In genomic region chr11:46311181-46311702, GRCm38 (mm10) we compare ENCODE assay signal across 8 mouse cellular contexts. TPM values are rescaled to one million over a fixed set of nuclear protein-coding genes. Genes with fewer than 3 reads are reported as not detected.
DNase-seq lines count a peak whose midpoint lies in the region; ATAC-seq lines count a peak whose summit lies in the region.

No protein-coding gene starts in this region.

- H3K9ac ChIP-seq in heart, embryonic 12.5 days = peak overlapping the region; percentile 82
- H3K9ac ChIP-seq in hindbrain, embryonic 13.5 days = peak overlapping the region; percentile 98
- peak overlapping the region; percentile 77 for H3K9ac ChIP-seq in lung, embryonic 16.5 days (ENCODE audit: low read length)
- H3K9ac ChIP-seq in stomach, embryonic 15.5 days = peak overlapping the region; percentile 29; the same call in 1 of the 2 replicates

- peak overlapping the region; percentile 97 for H3K4me2 ChIP-seq in heart, embryonic 12.5 days
- peak overlapping the region; percentile 84 for H3K4me2 ChIP-seq in hindbrain, embryonic 13.5 days
- H3K4me2 ChIP-seq in lung, embryonic 16.5 days (ENCODE audit: low read depth, low read length) = peak overlapping the region; percentile 99
- H3K4me2 ChIP-seq in stomach, embryonic 15.5 days = peak overlapping the region; percentile 99

- no peaks in the 10 kb centered on the region for H3K9me3 ChIP-seq in heart, embryonic 12.5 days (replicated peaks)
- H3K9me3 ChIP-seq in hindbrain, embryonic 13.5 days = no peaks in the 10 kb centered on the region
- H3K9me3 ChIP-seq in lung, embryonic 16.5 days (ENCODE audit: control insufficient read depth, low read length) = no peaks in the 10 kb centered on the region
- H3K9me3 ChIP-seq in stomach, embryonic 15.5 days = no peaks in the 10 kb centered on the region

- no peak for DNase-seq in heart, adult 8-10 months (ENCODE audit: low spot score)
- peak; percentile 45 to 66 for DNase-seq in CD8-positive naive resting alpha-beta T cell, adult 2 months (ENCODE audit: low read depth in 2 of 2, low spot score in 2 of 2)
- DNase-seq in cerebellum, postnatal 14 days = peak; percentile 69 to 71
- DNase-seq in frontal cortex, postnatal 25 days (ENCODE audit: low spot score in 2 of 2) = no peak

- no peaks in the 10 kb centered on the region for H3K36me3 ChIP-seq in heart, embryonic 12.5 days
- no peaks in the 10 kb centered on the region for H3K36me3 ChIP-seq in hindbrain, embryonic 13.5 days
- H3K36me3 ChIP-seq in lung, embryonic 16.5 days (ENCODE audit: control insufficient read depth, insufficient read depth, low read length) = no peaks in the 10 kb centered on the region
- H3K36me3 ChIP-seq in stomach, embryonic 15.5 days = no peaks in the 10 kb centered on the region

- H3K4me3 ChIP-seq in heart, embryonic 12.5 days = peak overlapping the region; percentile 63
- H3K4me3 ChIP-seq in hindbrain, embryonic 13.5 days = peak overlapping the region; percentile 91
- H3K4me3 ChIP-seq in lung, embryonic 16.5 days (ENCODE audit: low read length) = peak overlapping the region; percentile 77
- peak overlapping the region; percentile 71 for H3K4me3 ChIP-seq in stomach, embryonic 15.5 days (replicated peaks)

- H3K27me3 ChIP-seq in heart, embryonic 12.5 days (replicated peaks) = peaks cover 35% of the 10 kb centered on the region
- no peaks in the 10 kb centered on the region for H3K27me3 ChIP-seq in hindbrain, embryonic 13.5 days
- H3K27me3 ChIP-seq in lung, embryonic 16.5 days (ENCODE audit: control insufficient read depth, insufficient read depth, low read depth, low read length) = peaks cover 8% of the 10 kb centered on the region; the same call in 1 of the 2 replicates
- no peaks in the 10 kb centered on the region for H3K27me3 ChIP-seq in stomach, embryonic 15.5 days (replicated peaks)

- peaks cover 5% of the 10 kb centered on the region for H3K4me1 ChIP-seq in heart, embryonic 12.5 days (replicated peaks)
- H3K4me1 ChIP-seq in hindbrain, embryonic 13.5 days (replicated peaks) = peaks cover 44% of the 10 kb centered on the region
- peaks cover 17% of the 10 kb centered on the region; the same call in 1 of the 2 replicates for H3K4me1 ChIP-seq in lung, embryonic 16.5 days (replicated peaks; ENCODE audit: control insufficient read depth, insufficient read depth, low read length)
- H3K4me1 ChIP-seq in stomach, embryonic 15.5 days = peaks cover 7% of the 10 kb centered on the region; the same call in 1 of the 2 replicates

- 10% methylated on average over 14 of the region's 14 CpGs for WGBS in heart, embryonic 12.5 days
- WGBS in hindbrain, embryonic 13.5 days = 5% methylated on average over 14 of the region's 14 CpGs
- 13% methylated on average over 14 of the region's 14 CpGs for WGBS in lung, embryonic 16.5 days
- WGBS in stomach, embryonic 15.5 days = 12% methylated on average over 14 of the region's 14 CpGs

- 0 out of 2 replicates have a peak, but pooled peaks have one; percentile 14 for ATAC-seq in heart, embryonic 12.5 days (ENCODE audit: insufficient number of reproducible peaks, low FRiP score)
- peak; percentile 9 for ATAC-seq in hindbrain, embryonic 13.5 days (ENCODE audit: low FRiP score)
- ATAC-seq in lung, embryonic 16.5 days (ENCODE audit: low read depth) = no peak; the same call in 1 of the 2 replicates
- ATAC-seq in stomach, embryonic 15.5 days (ENCODE audit: insufficient read depth, low FRiP score, low read depth) = no peak

- H3K27ac ChIP-seq in heart, embryonic 12.5 days (ENCODE audit: poor library complexity, severe bottlenecking) = no peak overlapping the region
- H3K27ac ChIP-seq in hindbrain, embryonic 13.5 days = peak overlapping the region; percentile 94
- no peak overlapping the region for H3K27ac ChIP-seq in lung, embryonic 16.5 days (ENCODE audit: low read length)
- H3K27ac ChIP-seq in stomach, embryonic 15.5 days = no peak overlapping the region

RNA-seq across cellular contexts. Expression of gene Cyfip2, which starts 1.4 kb away (rescaled TPM):
- polyA plus RNA-seq in heart, embryonic 12.5 days (2016; fragmentation: Nextera tagmentation; extraction: Ambion mirVana) = 6.2 and 6.5 TPM in 2 replicates
- 10 to 100 TPM; 63.9 to 70.3 (median 66.7) TPM for total RNA-seq in heart, adult 8-10 months (2022)
- 74.9 and 83.6 TPM in 2 replicates for polyA plus RNA-seq in hindbrain, embryonic 13.5 days (2015; fragmentation: Nextera tagmentation; extraction: Ambion mirVana)
- polyA plus RNA-seq in lung, embryonic 16.5 days (2015; fragmentation: Nextera tagmentation; extraction: Ambion mirVana) = 8.6 and 9.9 TPM in 2 replicates
- 7.3 and 10.0 TPM in 2 replicates for polyA plus RNA-seq in stomach, embryonic 15.5 days (2015; fragmentation: Nextera tagmentation; extraction: Ambion mirVana)

Comparison
In these comparisons a context has a peak if more than half of its experiments do, and no peak if none do; other contexts are left out.
1. ATAC-seq: peak in heart, embryonic 12.5 days (single experiment) and hindbrain, embryonic 13.5 days (single experiment); none in lung, embryonic 16.5 days (single experiment) and stomach, embryonic 15.5 days (single experiment).
2. H3K9ac ChIP-seq: peak in every context shown above with its lines; median percentile 98 in hindbrain, embryonic 13.5 days; 82 in heart, embryonic 12.5 days; 77 in lung, embryonic 16.5 days; 29 in stomach, embryonic 15.5 days.
3. DNase-seq: peak in CD8-positive naive resting alpha-beta T cell, adult 2 months (2 of 2) and cerebellum, postnatal 14 days (2 of 2); none in heart, adult 8-10 months (single experiment) and frontal cortex, postnatal 25 days (0 of 2).
4. Peak in every context shown above with its lines, with median percentiles within 50 percentile points of each other: H3K4me2 ChIP-seq and H3K4me3 ChIP-seq.